Mouse (Mus musculus): ENCODE results near the gene Eras. TPM values are rescaled to one million over a fixed set of nuclear protein-coding genes. Genes with fewer than 3 reads are reported as not detected.

Gene Eras
- polyA plus RNA-seq, 1 experiment from 2014 or later, result not detected

DNA sequence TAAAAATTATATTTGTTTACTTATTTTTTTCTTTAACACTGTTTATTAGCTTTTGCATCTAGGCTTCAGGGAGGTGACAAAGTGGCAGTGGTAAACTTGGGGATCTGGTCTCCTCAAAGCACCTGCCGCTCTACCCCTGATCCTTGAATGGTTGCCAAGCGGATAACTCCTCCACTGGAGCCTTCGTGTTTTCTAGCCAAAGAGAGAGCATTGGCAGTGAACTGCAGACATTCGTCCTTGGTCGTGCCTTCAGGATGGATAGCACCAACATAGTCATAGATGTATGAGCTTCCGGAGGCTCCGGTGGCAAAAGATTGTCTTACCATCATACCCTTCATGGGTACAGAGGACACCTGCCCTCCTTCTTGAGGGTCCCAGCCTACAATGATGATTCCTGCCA is 21.7 kb upstream of the Eras start:
- no peak overlapping the region for H3K27ac ChIP-seq (ENCODE audit: low read length)
- H3K4me1 ChIP-seq (replicated peaks; ENCODE audit: control insufficient read depth, insufficient read depth, low read length), result 0 out of 2 replicates have a peak, but pooled peaks cover 2% of the 10 kb centered on the region
- 85% methylated on average over 7 of the region's 7 CpGs for WGBS
- H3K9ac ChIP-seq (ENCODE audit: low read length), result no peak overlapping the region
- H3K4me2 ChIP-seq (ENCODE audit: low read depth, low read length), result no peak overlapping the region
- ATAC-seq (ENCODE audit: low read depth), result no peak
- H3K27me3 ChIP-seq (ENCODE audit: control insufficient read depth, insufficient read depth, low read depth, low read length), result no peaks in the 10 kb centered on the region
- H3K36me3 ChIP-seq (ENCODE audit: control insufficient read depth, insufficient read depth, low read length), result no peaks in the 10 kb centered on the region
- no peaks in the 10 kb centered on the region for H3K9me3 ChIP-seq (ENCODE audit: control insufficient read depth, low read length)
- H3K4me3 ChIP-seq (ENCODE audit: low read length), result no peak overlapping the region

DNA sequence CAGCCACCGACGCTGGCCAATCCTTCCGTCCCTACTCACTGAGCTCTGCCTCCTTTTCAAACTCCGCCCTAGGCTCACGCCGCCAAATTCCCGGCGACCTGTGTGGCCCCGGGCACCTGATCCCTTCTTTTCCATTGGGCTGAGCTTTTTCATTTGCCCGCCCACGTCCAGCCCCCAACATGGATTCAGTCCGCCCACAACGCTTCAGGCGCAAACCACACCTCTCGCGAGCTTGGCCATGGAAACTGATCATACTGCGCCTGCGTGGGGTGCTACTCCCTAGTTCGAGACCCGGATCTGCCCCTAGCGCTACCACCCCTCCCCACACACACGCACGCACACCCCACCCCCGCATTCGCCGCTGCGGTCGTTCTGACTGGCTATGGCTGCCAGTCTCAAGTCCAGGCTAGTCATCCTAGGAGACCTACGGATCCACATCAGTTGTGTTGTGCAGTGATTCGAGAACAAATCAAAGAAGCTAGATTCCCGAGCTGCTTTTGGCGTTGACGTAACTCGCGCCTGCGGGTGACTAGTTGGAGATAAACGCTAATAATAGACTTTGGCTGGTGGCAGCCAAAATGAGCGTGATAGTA is 19.6 kb upstream of the Eras start:
- Histone ChIP-seq H3K4me2 (ENCODE audit: low read depth, low read length) (peak overlapping the region; percentile 57), H3K36me3 (ENCODE audit: control insufficient read depth, insufficient read depth, low read length) (no peaks in the 10 kb centered on the region), H3K4me3 (ENCODE audit: low read length) (peak overlapping the region; percentile 58), H3K9ac (ENCODE audit: low read length) (peak overlapping the region; percentile 68), H3K4me1 (replicated peaks; ENCODE audit: control insufficient read depth, insufficient read depth, low read length) (0 out of 2 replicates have a peak, but pooled peaks cover 2% of the 10 kb centered on the region), H3K27me3 (ENCODE audit: control insufficient read depth, insufficient read depth, low read depth, low read length) (no peaks in the 10 kb centered on the region), H3K27ac (ENCODE audit: low read length) (peak overlapping the region; percentile 20; the same call in 1 of the 2 replicates), H3K9me3 (ENCODE audit: control insufficient read depth, low read length) (no peaks in the 10 kb centered on the region)
- 12% methylated on average over 38 of the region's 38 CpGs for WGBS
- ATAC-seq (ENCODE audit: low read depth), result peak; percentile 99

DNA sequence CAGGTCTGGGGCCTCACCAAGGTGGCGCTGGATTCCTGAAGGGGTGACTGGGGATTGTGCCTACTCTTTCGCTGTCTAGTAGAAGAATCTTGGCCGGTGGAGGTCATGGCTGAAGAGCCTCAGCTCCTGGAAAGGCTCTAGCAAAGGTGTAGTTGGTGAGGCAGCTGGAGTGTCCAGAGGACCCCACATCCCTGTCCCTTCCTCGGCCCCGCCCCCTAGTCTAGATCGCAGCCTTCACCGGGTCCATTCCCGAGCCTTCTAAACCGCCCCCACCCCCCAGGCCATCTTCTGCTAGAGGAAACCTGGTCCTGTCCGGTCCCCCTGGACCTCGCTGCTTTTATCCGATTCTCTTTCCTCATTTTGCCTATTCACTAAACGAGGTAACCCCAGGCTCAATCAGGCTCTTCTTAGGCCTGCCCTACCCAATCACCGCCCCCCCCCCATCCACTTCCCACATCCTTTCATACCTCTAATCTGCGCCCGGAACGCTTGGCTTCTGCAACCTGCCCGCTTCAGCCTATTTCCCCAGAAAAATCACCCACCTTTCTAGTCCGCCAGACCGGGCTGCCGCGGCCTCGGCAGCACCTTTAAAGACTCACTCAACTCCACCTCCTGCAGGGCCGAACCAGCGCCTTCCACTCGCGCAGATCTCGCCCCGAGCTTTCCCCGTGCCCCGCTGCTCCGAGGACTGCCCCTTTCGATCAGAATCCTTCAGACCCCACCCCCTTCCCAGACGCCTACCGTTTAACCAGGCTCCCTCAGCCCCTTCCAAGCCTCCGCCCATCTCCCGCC is 18.9 kb upstream of the Eras start, which contains the start of gene Hdac6:
Gene Hdac6 (minus strand): TSS at position 782 of the 792 bp plus-strand sequence.
- WGBS, result 20% methylated on average over 34 of the region's 37 CpGs
- Histone ChIP-seq H3K27me3 (ENCODE audit: control insufficient read depth, insufficient read depth, low read depth, low read length) (no peaks in the 10 kb centered on the region), H3K36me3 (ENCODE audit: control insufficient read depth, insufficient read depth, low read length) (no peaks in the 10 kb centered on the region), H3K4me1 (replicated peaks; ENCODE audit: control insufficient read depth, insufficient read depth, low read length) (0 out of 2 replicates have a peak, but pooled peaks cover 2% of the 10 kb centered on the region), H3K9me3 (ENCODE audit: control insufficient read depth, low read length) (no peaks in the 10 kb centered on the region), H3K9ac (ENCODE audit: low read length) (peak within 1 kb of the TSS; percentile 68), H3K4me2 (ENCODE audit: low read depth, low read length) (peak within 1 kb of the TSS; percentile 63), H3K27ac (ENCODE audit: low read length) (peak within 1 kb of the TSS; percentile 20; the same call in 1 of the 2 replicates), H3K4me3 (ENCODE audit: low read length) (peak within 1 kb of the TSS; percentile 58)
- peak; percentile 24 for ATAC-seq (ENCODE audit: low read depth)

DNA sequence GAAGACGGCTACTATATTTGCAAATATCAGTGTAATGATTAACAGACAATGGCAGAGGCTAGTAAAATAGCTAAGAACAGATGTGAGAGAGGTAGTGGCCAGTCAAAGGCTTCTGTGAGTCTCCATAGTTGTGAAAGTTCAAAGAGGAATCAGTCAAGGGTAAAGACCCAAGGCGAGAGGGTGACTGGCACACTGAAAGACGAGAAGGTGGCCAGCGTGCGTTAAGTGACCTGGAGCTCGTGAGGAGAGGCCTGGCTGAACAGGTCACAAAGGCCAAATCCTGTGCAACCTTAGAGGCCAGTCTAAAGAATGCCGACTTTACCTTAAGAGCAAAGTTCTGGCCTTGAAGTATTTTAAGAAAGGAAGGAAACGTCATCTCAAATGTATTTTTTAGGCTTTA is 17.2 kb upstream of the Eras start:
- H3K9me3 ChIP-seq (ENCODE audit: control insufficient read depth, low read length), result no peaks in the 10 kb centered on the region
- ATAC-seq (ENCODE audit: low read depth), result no peak
- H3K27ac ChIP-seq (ENCODE audit: low read length), result no peak overlapping the region
- H3K4me3 ChIP-seq (ENCODE audit: low read length), result no peak overlapping the region
- no peaks in the 10 kb centered on the region for H3K27me3 ChIP-seq (ENCODE audit: control insufficient read depth, insufficient read depth, low read depth, low read length)
- H3K4me2 ChIP-seq (ENCODE audit: low read depth, low read length), result no peak overlapping the region
- no peaks in the 10 kb centered on the region; the same call in 1 of the 2 replicates for H3K36me3 ChIP-seq (ENCODE audit: control insufficient read depth, insufficient read depth, low read length)
- H3K9ac ChIP-seq (ENCODE audit: low read length), result no peak overlapping the region
- WGBS, result 56% methylated on average over 8 of the region's 8 CpGs
- H3K4me1 ChIP-seq (replicated peaks; ENCODE audit: control insufficient read depth, insufficient read depth, low read length), result 0 out of 2 replicates have a peak, but pooled peaks cover 2% of the 10 kb centered on the region

DNA sequence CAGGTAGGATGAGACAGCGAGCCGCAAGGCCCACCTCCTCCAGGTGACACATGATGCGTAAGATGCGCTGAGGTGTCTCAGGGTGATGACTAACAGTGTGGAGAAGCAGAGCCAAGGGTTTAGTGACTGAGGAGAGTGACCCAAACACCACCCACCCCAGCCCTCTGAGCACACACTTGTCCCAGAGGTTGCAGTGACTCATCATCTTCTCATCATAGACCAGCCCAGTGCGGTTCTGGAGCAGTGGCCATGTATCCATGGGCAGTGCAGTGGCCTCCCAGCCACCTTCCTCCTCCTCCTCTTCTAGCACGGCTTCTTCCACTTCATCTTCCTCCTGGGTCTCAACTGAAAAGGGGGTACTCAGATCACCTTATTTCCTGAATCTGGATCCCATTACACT is 9.3 kb upstream of the Eras start:
- WGBS, result 76% methylated on average over 6 of the region's 6 CpGs

DNA sequence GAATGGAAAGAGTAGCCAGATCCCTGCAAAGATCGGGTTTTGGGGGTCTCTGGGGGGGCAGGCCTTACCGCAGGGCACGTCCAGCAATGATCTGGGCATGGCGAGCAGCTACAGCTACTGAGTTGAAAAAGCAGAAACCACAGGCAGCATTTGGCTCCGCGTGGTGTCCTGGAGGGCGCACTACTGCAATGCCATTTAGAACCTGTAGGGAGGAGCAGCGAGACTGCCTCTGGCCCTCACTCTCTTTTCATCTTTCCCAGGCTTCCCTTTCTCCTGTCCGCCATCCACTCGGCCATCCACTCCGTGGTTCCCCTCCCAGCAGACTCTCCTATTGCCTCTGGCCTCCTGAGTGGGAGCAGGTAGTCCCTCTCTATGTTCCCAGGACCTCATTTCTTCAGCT is 8.5 kb upstream of the Eras start:
- H3K27me3 ChIP-seq (ENCODE audit: control insufficient read depth, insufficient read depth, low read depth, low read length), result no peaks in the 10 kb centered on the region
- H3K4me3 ChIP-seq (ENCODE audit: low read length), result no peak overlapping the region
- ATAC-seq (ENCODE audit: low read depth), result no peak
- H3K4me1 ChIP-seq (replicated peaks; ENCODE audit: control insufficient read depth, insufficient read depth, low read length), result no peaks in the 10 kb centered on the region
- no peaks in the 10 kb centered on the region; the same call in 1 of the 2 replicates for H3K36me3 ChIP-seq (ENCODE audit: control insufficient read depth, insufficient read depth, low read length)
- no peak overlapping the region for H3K27ac ChIP-seq (ENCODE audit: low read length)
- no peak overlapping the region for H3K4me2 ChIP-seq (ENCODE audit: low read depth, low read length)
- no peak overlapping the region for H3K9ac ChIP-seq (ENCODE audit: low read length)
- H3K9me3 ChIP-seq (ENCODE audit: control insufficient read depth, low read length), result no peaks in the 10 kb centered on the region
- whole genome bisulfite sequencing, result 56% methylated on average over 11 of the region's 11 CpGs

More for the DNA sequence above, 9.3 kb upstream of the Eras start:
- H3K27ac ChIP-seq (ENCODE audit: low read length), result no peak overlapping the region
- no peaks in the 10 kb centered on the region for H3K27me3 ChIP-seq (ENCODE audit: control insufficient read depth, insufficient read depth, low read depth, low read length)
- no peak for ATAC-seq (ENCODE audit: low read depth)
- no peak overlapping the region for H3K4me3 ChIP-seq (ENCODE audit: low read length)
- H3K4me2 ChIP-seq (ENCODE audit: low read depth, low read length), result no peak overlapping the region
- no peaks in the 10 kb centered on the region; the same call in 1 of the 2 replicates for H3K36me3 ChIP-seq (ENCODE audit: control insufficient read depth, insufficient read depth, low read length)
- H3K9ac ChIP-seq (ENCODE audit: low read length), result no peak overlapping the region
- H3K4me1 ChIP-seq (replicated peaks; ENCODE audit: control insufficient read depth, insufficient read depth, low read length), result no peaks in the 10 kb centered on the region
- no peaks in the 10 kb centered on the region for H3K9me3 ChIP-seq (ENCODE audit: control insufficient read depth, low read length)

DNA sequence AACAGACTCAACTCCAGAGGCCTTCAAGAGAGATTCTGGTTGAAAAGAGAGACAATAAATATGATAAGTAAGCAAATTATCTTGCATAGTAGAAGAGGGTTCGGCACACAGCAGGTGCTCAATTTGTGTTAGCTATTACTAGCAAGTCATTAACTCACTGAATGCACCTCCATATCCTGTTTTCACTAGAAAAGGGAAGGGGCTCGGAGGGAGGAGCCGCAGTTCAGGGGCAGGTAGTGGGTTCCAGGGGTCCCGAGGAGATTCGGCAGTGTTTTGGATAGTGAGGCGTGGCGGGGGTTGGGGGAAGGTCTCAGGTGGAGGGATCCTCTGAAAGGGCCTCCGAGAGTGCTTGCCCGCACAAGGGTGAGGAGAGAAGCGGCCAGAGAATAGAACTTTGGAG is 1.3 kb downstream of the Eras start:
- Histone ChIP-seq H3K4me1 (replicated peaks; ENCODE audit: control insufficient read depth, insufficient read depth, low read length) (peaks cover 2% of the 10 kb centered on the region; the same call in 1 of the 2 replicates), H3K9ac (ENCODE audit: low read length) (no peak overlapping the region), H3K4me2 (ENCODE audit: low read depth, low read length) (no peak overlapping the region), H3K4me3 (ENCODE audit: low read length) (no peak overlapping the region), H3K27me3 (ENCODE audit: control insufficient read depth, insufficient read depth, low read depth, low read length) (peaks cover 43% of the 10 kb centered on the region), H3K9me3 (ENCODE audit: control insufficient read depth, low read length) (no peaks in the 10 kb centered on the region), H3K36me3 (ENCODE audit: control insufficient read depth, insufficient read depth, low read length) (no peaks in the 10 kb centered on the region), H3K27ac (ENCODE audit: low read length) (no peak overlapping the region)
- ATAC-seq (ENCODE audit: low read depth), result no peak
- 16% methylated on average over 10 of the region's 10 CpGs for WGBS

DNA sequence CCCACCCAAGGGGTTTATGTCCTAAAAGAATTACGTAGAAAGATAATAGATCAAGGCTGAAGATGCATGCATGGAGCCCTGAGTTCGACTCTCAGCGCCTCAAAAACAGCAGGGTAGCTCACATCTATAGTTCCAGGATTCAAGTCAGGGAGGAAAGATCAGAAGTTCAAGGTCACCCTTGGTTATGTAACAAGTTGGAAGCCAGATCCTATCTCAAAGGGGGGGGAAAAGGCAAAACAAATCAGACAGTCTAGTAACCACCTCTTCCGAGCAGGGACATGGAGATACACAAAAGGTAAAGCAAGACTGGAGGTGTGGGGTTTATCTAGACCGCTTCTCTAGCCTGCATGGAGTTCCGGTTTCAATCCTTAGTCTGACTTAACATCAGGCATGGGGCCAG is 2.1 kb downstream of the Eras start:
- no peak overlapping the region for H3K4me3 ChIP-seq (ENCODE audit: low read length)
- no peaks in the 10 kb centered on the region for H3K36me3 ChIP-seq (ENCODE audit: control insufficient read depth, insufficient read depth, low read length)
- H3K27me3 ChIP-seq (ENCODE audit: control insufficient read depth, insufficient read depth, low read depth, low read length), result peaks cover 52% of the 10 kb centered on the region

DNA sequence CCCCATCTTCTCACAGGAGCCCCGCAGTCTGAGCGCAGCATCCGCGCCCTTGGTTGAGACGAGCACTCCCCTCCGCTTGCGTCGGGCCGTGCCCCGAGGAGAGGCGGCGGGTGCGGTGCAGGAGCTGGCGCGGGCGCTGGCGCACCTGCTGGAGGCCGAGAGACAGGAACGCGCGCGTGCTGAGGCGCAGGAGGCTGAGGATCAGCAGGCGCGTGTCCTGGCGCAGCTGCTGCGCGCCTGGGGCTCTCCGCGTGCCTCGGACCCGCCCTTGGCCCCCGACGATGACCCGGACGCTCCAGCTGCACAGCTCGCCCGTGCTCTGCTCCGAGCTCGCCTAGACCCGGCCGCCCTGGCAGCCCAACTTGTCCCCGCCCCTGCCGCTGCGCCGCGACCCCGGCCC is 6.4 kb downstream of the Eras start:
- no peak for ATAC-seq (ENCODE audit: low read depth)
- Histone ChIP-seq H3K36me3 (ENCODE audit: control insufficient read depth, insufficient read depth, low read length) (no peaks in the 10 kb centered on the region), H3K4me2 (ENCODE audit: low read depth, low read length) (peak overlapping the region; percentile 39), H3K27me3 (ENCODE audit: control insufficient read depth, insufficient read depth, low read depth, low read length) (peaks cover 62% of the 10 kb centered on the region), H3K27ac (ENCODE audit: low read length) (no peak overlapping the region), H3K9me3 (ENCODE audit: control insufficient read depth, low read length) (no peaks in the 10 kb centered on the region), H3K4me1 (replicated peaks; ENCODE audit: control insufficient read depth, insufficient read depth, low read length) (peaks cover 4% of the 10 kb centered on the region; the same call in 1 of the 2 replicates), H3K4me3 (ENCODE audit: low read length) (peak overlapping the region; percentile 25), H3K9ac (ENCODE audit: low read length) (no peak overlapping the region)
- 2% methylated on average over 33 of the region's 48 CpGs for WGBS

More for the DNA sequence above, 2.1 kb downstream of the Eras start:
- no peak for ATAC-seq (ENCODE audit: low read depth)
- Histone ChIP-seq H3K4me2 (ENCODE audit: low read depth, low read length) (no peak overlapping the region), H3K9ac (ENCODE audit: low read length) (no peak overlapping the region), H3K9me3 (ENCODE audit: control insufficient read depth, low read length) (no peaks in the 10 kb centered on the region), H3K27ac (ENCODE audit: low read length) (no peak overlapping the region), H3K4me1 (replicated peaks; ENCODE audit: control insufficient read depth, insufficient read depth, low read length) (peaks cover 4% of the 10 kb centered on the region; the same call in 1 of the 2 replicates)
- 67% methylated on average over 6 of the region's 6 CpGs for WGBS

Measured in lung, embryonic 16.5 days (tissue).